Mouse (Mus musculus) mesoderm, embryonic 11.5 days (tissue): ENCODE measurements at regions not wholly inside any gene's neighbourhood (a gene's known extent, or its start where the extent isn't known, plus 50 kb on each side); places are given as distances from the start of the nearest gene placed in this dataset.

Source experiments
- DNase-seq: peaks from one replicate; pipeline ENCODE4 v3.0.0-alpha.2; 2012; ENCODE audit warnings: low read depth, low spot score

- DNase-seq: no peak
These were observed 64.5 kb downstream of the Tfap2c start for GRCm38 (mm10) chr2:172613891-172614391.

GRCm38 (mm10) chr2:172615148-172615547 lies 65.8 kb downstream of the Tfap2c start:
- no peak for DNase-seq

- DNase-seq: no peak
These were observed 66.2 kb downstream of the Tfap2c start for GRCm38 (mm10) chr2:172615582-172615981.

GRCm38 (mm10) chr2:172619168-172619567 lies 69.8 kb downstream of the Tfap2c start:
- DNase-seq: no peak

- no peak for DNase-seq
These were observed 70.6 kb downstream of the Tfap2c start for GRCm38 (mm10) chr2:172620001-172620400.

GRCm38 (mm10) chr2:172623707-172624106 lies 74.3 kb downstream of the Tfap2c start:
- DNase-seq: no peak

- no peak for DNase-seq
These were observed 78.2 kb downstream of the Tfap2c start for GRCm38 (mm10) chr2:172627353-172628306.

- no peak for DNase-seq
These were observed 80.9 kb downstream of the Tfap2c start for GRCm38 (mm10) chr2:172630333-172630732.

GRCm38 (mm10) chr2:172642616-172643015 lies 93.2 kb downstream of the Tfap2c start:
- no peak for DNase-seq

- DNase-seq: no peak
These were observed 94.5 kb downstream of the Tfap2c start for GRCm38 (mm10) chr2:172643860-172644259.

GRCm38 (mm10) chr2:172644451-172644850 lies 95.1 kb downstream of the Tfap2c start:
- no peak for DNase-seq

- DNase-seq: no peak
These were observed 98.7 kb downstream of the Tfap2c start for GRCm38 (mm10) chr2:172648072-172648471.

- DNase-seq: no peak
These were observed 111.1 kb downstream of the Tfap2c start for GRCm38 (mm10) chr2:172660479-172660878.

GRCm38 (mm10) chr2:172660916-172661315 lies 111.5 kb downstream of the Tfap2c start:
- peak; percentile 64 for DNase-seq

- DNase-seq: no peak
These were observed 112.1 kb downstream of the Tfap2c start for GRCm38 (mm10) chr2:172661418-172661980.

GRCm38 (mm10) chr2:172662165-172662564 lies 112.8 kb downstream of the Tfap2c start:
- DNase-seq: no peak

- DNase-seq: no peak
These were observed 114.3 kb downstream of the Tfap2c start for GRCm38 (mm10) chr2:172663681-172664080.

GRCm38 (mm10) chr2:172673081-172673480 lies 123.7 kb downstream of the Tfap2c start:
- DNase-seq: no peak

GRCm38 (mm10) chr2:172674641-172675040 lies 125.2 kb downstream of the Tfap2c start:
- DNase-seq: no peak

- no peak for DNase-seq
These were observed 125.7 kb downstream of the Tfap2c start for GRCm38 (mm10) chr2:172675081-172675480.

- DNase-seq: no peak
These were observed 140.8 kb downstream of the Tfap2c start for GRCm38 (mm10) chr2:172690196-172690595.

GRCm38 (mm10) chr2:172690931-172691651 lies 141.7 kb downstream of the Tfap2c start:
- no peak for DNase-seq
